Mouse (Mus musculus): ENCODE measurements around the gene Herc1. TPM values are rescaled to one million over a fixed set of nuclear protein-coding genes. Genes with fewer than 3 reads are reported as not detected.

Gene Herc1
- 10 to 100 TPM; 24.2 to 48.4 (median 41.9) TPM for polyA plus RNA-seq (2017; shearing (Covaris generic))

- peak; percentile 94 for ATAC-seq
These were observed at the start of gene Herc1 for GRCm38 (mm10) chr9:66349860-66350787. TSS of gene Herc1 (plus strand) at chr9:66350450.

GRCm38 (mm10) chr9:66304320-66305090 lies 45.7 kb upstream of the Herc1 start:
- ATAC-seq, result no peak

- ATAC-seq, result peak; percentile 89
These were observed 44.8 kb upstream of the Herc1 start for GRCm38 (mm10) chr9:66305121-66306112.

GRCm38 (mm10) chr9:66306414-66306813 lies 43.8 kb upstream of the Herc1 start:
- no peak for ATAC-seq

GRCm38 (mm10) chr9:66307341-66307740 lies 42.9 kb upstream of the Herc1 start:
- no peak for ATAC-seq

GRCm38 (mm10) chr9:66308741-66309140 lies 41.5 kb upstream of the Herc1 start:
- no peak for ATAC-seq

GRCm38 (mm10) chr9:66311458-66311857 lies 38.8 kb upstream of the Herc1 start:
- no peak for ATAC-seq

- no peak for ATAC-seq
These were observed 33.6 kb upstream of the Herc1 start for GRCm38 (mm10) chr9:66316603-66317002.

GRCm38 (mm10) chr9:66322010-66322931 lies 28.0 kb upstream of the Herc1 start:
- no peak for ATAC-seq

- no peak for ATAC-seq
These were observed 23.4 kb upstream of the Herc1 start for GRCm38 (mm10) chr9:66326879-66327278.

- no peak for ATAC-seq
These were observed 20.8 kb upstream of the Herc1 start for GRCm38 (mm10) chr9:66329474-66329873.

- no peak for ATAC-seq
These were observed 19.8 kb upstream of the Herc1 start for GRCm38 (mm10) chr9:66330437-66330836.

GRCm38 (mm10) chr9:66331548-66331947 lies 18.7 kb upstream of the Herc1 start:
- ATAC-seq, result no peak

- ATAC-seq, result no peak
These were observed 17.9 kb upstream of the Herc1 start for GRCm38 (mm10) chr9:66332393-66332792.

GRCm38 (mm10) chr9:66337280-66337679 lies 13.0 kb upstream of the Herc1 start:
- ATAC-seq, result no peak

GRCm38 (mm10) chr9:66338005-66338782 lies 12.1 kb upstream of the Herc1 start:
- no peak for ATAC-seq

- ATAC-seq, result no peak
These were observed 10.5 kb upstream of the Herc1 start for GRCm38 (mm10) chr9:66339714-66340113.

GRCm38 (mm10) chr9:66340394-66341094 lies 9.7 kb upstream of the Herc1 start:
- no peak for ATAC-seq

GRCm38 (mm10) chr9:66347405-66348035 lies 2.7 kb upstream of the Herc1 start:
- no peak for ATAC-seq
